In the genomic region with DNA sequence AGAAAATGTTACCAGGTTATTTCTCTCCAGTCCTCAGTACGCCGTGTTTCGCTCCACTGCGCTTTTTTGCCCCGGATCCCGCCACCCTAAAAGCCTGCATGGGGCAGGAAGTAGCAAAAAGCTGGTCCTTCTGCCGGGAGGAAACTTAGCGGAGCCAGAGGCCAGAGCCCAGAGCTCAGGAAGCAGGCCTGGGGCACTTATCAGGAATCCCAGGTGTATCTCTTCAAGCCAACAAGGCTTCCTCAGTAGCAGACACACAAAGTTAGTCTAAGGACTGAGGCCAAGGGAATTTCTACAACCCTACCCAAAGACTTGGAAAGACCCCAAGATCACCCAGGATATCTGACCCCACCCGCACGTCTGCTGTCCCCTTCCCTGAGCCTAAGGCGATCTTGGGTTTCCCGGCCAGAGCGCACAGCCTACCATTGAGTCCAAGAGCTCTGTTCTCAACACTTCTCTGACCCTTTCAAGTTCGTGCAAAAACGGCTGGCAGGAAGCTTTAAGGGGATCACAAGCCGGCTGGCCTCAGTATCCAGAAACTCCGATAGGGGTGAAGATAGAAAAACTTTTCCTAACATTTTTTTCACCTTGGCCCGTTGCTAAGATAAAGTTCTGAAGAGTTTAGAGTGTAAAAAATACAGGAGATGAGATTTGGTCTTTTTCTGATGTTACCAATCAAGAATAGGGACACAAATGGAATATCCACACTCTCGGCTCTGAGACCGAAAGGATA, we compare ENCODE assay signal across 8 mouse cellular contexts. TPM values are rescaled to one million over a fixed set of nuclear protein-coding genes. Genes with fewer than 3 reads are reported as not detected.
DNase-seq lines count a peak whose midpoint lies in the region; ATAC-seq and TF ChIP-seq lines count a peak whose summit lies in the region.

No protein-coding gene starts in this region.

- peak overlapping the region; percentile 97 for H3K9ac ChIP-seq in liver, adult 2 months (ENCODE audit: low read depth, low read length)
- no peak overlapping the region for H3K9ac ChIP-seq in forebrain, postnatal 0 days
- no peak overlapping the region for H3K9ac ChIP-seq in limb, embryonic 14.5 days (ENCODE audit: low read depth, low read length, severe bottlenecking)
- H3K9ac ChIP-seq in stomach, embryonic 15.5 days: no peak overlapping the region

- H3K4me2 ChIP-seq in forebrain, postnatal 0 days (ENCODE audit: low read depth): no peak overlapping the region
- peak overlapping the region; percentile 17; the same call in 1 of the 2 replicates for H3K4me2 ChIP-seq in limb, embryonic 14.5 days (replicated peaks; ENCODE audit: low read depth, low read length, severe bottlenecking)
- peak overlapping the region; percentile 87 for H3K4me2 ChIP-seq in stomach, embryonic 15.5 days

- DNase-seq in liver, adult 2 months (ENCODE audit: extremely low read depth, low read depth, low spot score): peak; percentile 62
- no peak for DNase-seq in liver
- DNase-seq in forebrain, postnatal 0 days: peak; percentile 34
- DNase-seq in limb, embryonic 14.5 days (ENCODE audit: low spot score): no peak
- DNase-seq in ovary, postnatal 36 days (ENCODE audit: low spot score): no peak
- DNase-seq in spleen, postnatal 10 days (ENCODE audit: low spot score in 2 of 2): no peak
- DNase-seq in MN1 (ENCODE audit: low spot score): no peak

- peak overlapping the region; percentile 84 for H3K4me3 ChIP-seq in liver, adult 2 months (ENCODE audit: insufficient read depth, low read depth, low read length)
- peak overlapping the region; percentile 5; the same call in 1 of the 2 replicates for H3K4me3 ChIP-seq in forebrain, postnatal 0 days (ENCODE audit: low read depth, low read length)
- H3K4me3 ChIP-seq in limb, embryonic 14.5 days (replicated peaks; ENCODE audit: low read length): peak overlapping the region; percentile 47
- H3K4me3 ChIP-seq in stomach, embryonic 15.5 days (replicated peaks): peak overlapping the region; percentile 50

- peaks cover 20% of the 10 kb centered on the region for H3K79me2 ChIP-seq in liver, adult 2 months (ENCODE audit: control insufficient read depth, insufficient read depth, low read length)

- no peaks in the 10 kb centered on the region for H3K27me3 ChIP-seq in liver, adult 2 months (ENCODE audit: control insufficient read depth, insufficient read depth, low read length)
- H3K27me3 ChIP-seq in forebrain, postnatal 0 days (ENCODE audit: insufficient read depth, low read length): peaks cover 79% of the 10 kb centered on the region
- H3K27me3 ChIP-seq in limb, embryonic 14.5 days (ENCODE audit: control insufficient read depth, insufficient read depth, low read length): peaks cover 91% of the 10 kb centered on the region
- H3K27me3 ChIP-seq in stomach, embryonic 15.5 days (replicated peaks): peaks cover 60% of the 10 kb centered on the region

- no peak for ATAC-seq in forebrain, postnatal 0 days
- no peak for ATAC-seq in limb, embryonic 14.5 days (ENCODE audit: low FRiP score, low read depth)
- ATAC-seq in stomach, embryonic 15.5 days (ENCODE audit: insufficient read depth, low FRiP score, low read depth): no peak

- no peak for TF ChIP-seq POLR2A in liver, adult 2 months (IDR thresholded peaks at IDR 0.05; ENCODE audit: extremely low read depth, insufficient read depth, low read length)
- no peak for TF ChIP-seq POLR2A in limb, embryonic 14.5 days (IDR thresholded peaks at IDR 0.05; ENCODE audit: borderline replicate concordance, extremely low read depth, insufficient read depth, insufficient read length)

- WGBS in liver, adult 2 months: under 1% methylated on average over 20 of the region's 20 CpGs
- WGBS in forebrain, postnatal 0 days: 4% methylated on average over 20 of the region's 20 CpGs
- 1% methylated on average over 20 of the region's 20 CpGs for WGBS in limb, embryonic 14.5 days
- 6% methylated on average over 20 of the region's 20 CpGs for WGBS in stomach, embryonic 15.5 days

- no peak for TF ChIP-seq CTCF in liver, adult 2 months (IDR thresholded peaks at IDR 0.05; ENCODE audit: low read depth, low read length)
- no peak for TF ChIP-seq CTCF in forebrain, postnatal 0 days (IDR thresholded peaks at IDR 0.05; ENCODE audit: low read depth)

- no peaks in the 10 kb centered on the region for H3K9me3 ChIP-seq in forebrain, postnatal 0 days (ENCODE audit: low read length)
- H3K9me3 ChIP-seq in limb, embryonic 14.5 days (ENCODE audit: control insufficient read depth, low read length): no peaks in the 10 kb centered on the region
- no peaks in the 10 kb centered on the region for H3K9me3 ChIP-seq in stomach, embryonic 15.5 days

- H3K4me1 ChIP-seq in liver, adult 2 months (ENCODE audit: control insufficient read depth, insufficient read depth, low read length): peaks cover 4% of the 10 kb centered on the region
- peaks cover 12% of the 10 kb centered on the region for H3K4me1 ChIP-seq in forebrain, postnatal 0 days (ENCODE audit: insufficient read depth)
- peaks cover 16% of the 10 kb centered on the region for H3K4me1 ChIP-seq in limb, embryonic 14.5 days (ENCODE audit: control insufficient read depth, insufficient read depth, low read length)
- peaks cover 15% of the 10 kb centered on the region for H3K4me1 ChIP-seq in stomach, embryonic 15.5 days

- H3K27ac ChIP-seq in liver, adult 2 months (replicated peaks; ENCODE audit: insufficient read depth, low read depth, low read length): peak overlapping the region; percentile 98
- H3K27ac ChIP-seq in forebrain, postnatal 0 days (ENCODE audit: low read depth, low read length): no peak overlapping the region
- H3K27ac ChIP-seq in limb, embryonic 14.5 days (replicated peaks; ENCODE audit: low read depth, low read length): no peak overlapping the region
- no peak overlapping the region for H3K27ac ChIP-seq in stomach, embryonic 15.5 days

- H3K36me3 ChIP-seq in liver, adult 2 months (ENCODE audit: control insufficient read depth, insufficient read depth, low read length): peaks cover 18% of the 10 kb centered on the region
- H3K36me3 ChIP-seq in forebrain, postnatal 0 days (ENCODE audit: insufficient read depth): no peaks in the 10 kb centered on the region
- no peaks in the 10 kb centered on the region for H3K36me3 ChIP-seq in limb, embryonic 14.5 days (ENCODE audit: control insufficient read depth, insufficient read depth, low read length)
- H3K36me3 ChIP-seq in stomach, embryonic 15.5 days: no peaks in the 10 kb centered on the region

RNA-seq across cellular contexts. Expression of gene Nr5a2, which starts 12.7 kb away (rescaled TPM):
- total RNA-seq in liver, adult 2 months (2014; rRNA removed): 37.7 and 41.5 TPM in 2 replicates
- polyA plus RNA-seq in liver, adult 2 months (2012; rRNA removed): 21.4 and 24.0 TPM in 2 replicates
- total RNA-seq in forebrain, postnatal 0 days (2014; rRNA removed): 0.54 and 0.57 TPM in 2 replicates
- 0.13 TPM in 2 replicates for polyA plus RNA-seq in forebrain, postnatal 0 days (2015; fragmentation: Nextera tagmentation; extraction: Ambion mirVana)
- 1.0 and 1.1 TPM in 2 replicates for polyA plus RNA-seq in limb, embryonic 14.5 days (2012; rRNA removed)
- 0.70 and 1.1 TPM in 2 replicates for polyA plus RNA-seq in limb, embryonic 14.5 days (2014; fragmentation: Nextera tagmentation; extraction: Ambion mirVana)
- polyA plus RNA-seq in stomach, embryonic 15.5 days (2015; fragmentation: Nextera tagmentation; extraction: Ambion mirVana): 6.3 and 8.1 TPM in 2 replicates

Comparison
In these comparisons a context has a peak if more than half of its experiments do, and no peak if none do; other contexts are left out.
1. DNase-seq: peak in liver, adult 2 months (single experiment) and forebrain, postnatal 0 days (single experiment); none in liver (single experiment), limb, embryonic 14.5 days (single experiment), ovary, postnatal 36 days (single experiment), spleen, postnatal 10 days (0 of 2) and MN1 (single experiment).
2. H3K4me3 ChIP-seq: peak in every context shown above with its lines; median percentile 84 in liver, adult 2 months; 50 in stomach, embryonic 15.5 days; 47 in limb, embryonic 14.5 days; 5 in forebrain, postnatal 0 days.